Mouse (Mus musculus) C2C12 (cell line): ENCODE data around the gene Epn3. TPM values are rescaled to one million over a fixed set of nuclear protein-coding genes. Genes with fewer than 3 reads are reported as not detected.

Experiments
- H3K27me3 ChIP-seq: one replicate; pipeline ENCODE4 v1.6.1; 2011; ENCODE audit not compliant: control insufficient read depth, insufficient read depth, insufficient read length
- H3K36me3 ChIP-seq: one replicate; pipeline ENCODE4 v1.6.1; 2011; ENCODE audit not compliant: control insufficient read depth, insufficient read depth
- H3K4me3 ChIP-seq: one replicate; pipeline ENCODE4 v1.5.1; 2011; ENCODE audit warnings: mild to moderate bottlenecking, control low read depth; ENCODE audit not compliant: poor library complexity, insufficient read depth, severe bottlenecking
- H3K79me2 ChIP-seq: one replicate; pipeline ENCODE4 v1.6.1; 2011; ENCODE audit not compliant: control insufficient read depth, insufficient read depth
- H3K79me3 ChIP-seq: one replicate; pipeline ENCODE4 v1.6.1; 2011; ENCODE audit warnings: low read depth, control low read depth
- H3ac ChIP-seq: one replicate; pipeline ENCODE3; 2011; ENCODE audit warnings: low read depth; ENCODE audit not compliant: control insufficient read depth, insufficient read length
- CEBPB ChIP-seq: IDR thresholded peaks from one replicate; pipeline ENCODE4 v1.6.1; 2011; ENCODE audit warnings: low read depth, mild to moderate bottlenecking, control low read depth, moderate library complexity
- CTCF ChIP-seq: IDR thresholded peaks from one replicate; pipeline ENCODE4 v1.5.1; 2011; ENCODE audit not compliant: control insufficient read depth, insufficient read depth, insufficient read length
- FOSL1 ChIP-seq: IDR thresholded peaks from one replicate; pipeline ENCODE4 v1.8.0; 2011; ENCODE audit warnings: mild to moderate bottlenecking, low read length; ENCODE audit not compliant: poor library complexity, insufficient read depth, severe bottlenecking
- MAX ChIP-seq: IDR thresholded peaks from one replicate; pipeline ENCODE4 v1.6.1; 2011; ENCODE audit warnings: mild to moderate bottlenecking, control low read depth
- MYOD1 ChIP-seq: IDR thresholded peaks from one replicate; pipeline ENCODE4 v1.6.1; 2011; ENCODE audit warnings: low read depth; ENCODE audit not compliant: control insufficient read depth, insufficient read length
- MYOG ChIP-seq: IDR thresholded peaks from one replicate; pipeline ENCODE4 v1.6.1; 2011; ENCODE audit not compliant: control insufficient read depth, insufficient read length; ENCODE audit errors: extremely low read depth
- USF1 ChIP-seq: IDR thresholded peaks from one replicate; pipeline ENCODE4 v1.6.1; 2011; ENCODE audit warnings: low read depth, mild to moderate bottlenecking, control low read depth, moderate library complexity
- polyA plus RNA-seq: library from polyadenylated mRNA; unstranded; fragments of >200 nt; fragmentation: generic; extraction: Trizol; gene quantifications from one replicate; pipeline ENCODE4 v1.2.1, GENCODE M21; 2012; ENCODE audit warnings: missing spikeins

Gene Epn3
- polyA plus RNA-seq, 1 experiment = 0.25 TPM

DNA sequence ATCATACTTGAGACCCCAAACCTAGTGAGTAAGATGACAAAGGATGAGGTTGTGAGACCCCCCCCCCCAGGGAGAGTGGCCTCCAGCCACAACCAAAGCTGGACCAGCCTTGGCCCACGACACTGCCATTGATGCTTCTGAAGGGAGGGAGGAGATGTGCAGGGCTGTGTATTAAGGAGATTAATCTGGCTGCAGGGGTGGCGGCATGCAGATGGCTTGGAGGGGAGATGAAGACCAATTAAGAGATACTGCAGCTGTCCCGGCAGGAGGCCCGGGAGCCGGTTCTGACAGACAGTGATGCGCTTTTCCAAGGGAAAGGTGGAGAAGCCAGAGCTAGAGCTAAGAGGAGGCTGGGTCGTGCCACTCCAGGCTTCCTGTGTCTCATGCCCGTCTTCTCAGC, 50.5 kb downstream of the Epn3 start:
- no peaks in the 10 kb centered on the region for H3K36me3 ChIP-seq
- no peaks in the 10 kb centered on the region for H3K79me3 ChIP-seq
- H3K27me3 ChIP-seq = peaks cover 70% of the 10 kb centered on the region
- H3ac ChIP-seq = no peak overlapping the region
- no peak overlapping the region for H3K4me3 ChIP-seq
- H3K79me2 ChIP-seq = no peaks in the 10 kb centered on the region
- no peak for TF ChIP-seq FOSL1
- TF ChIP-seq MYOG = no peak
- no peak for TF ChIP-seq USF1
- TF ChIP-seq MYOD1 = no peak

DNA sequence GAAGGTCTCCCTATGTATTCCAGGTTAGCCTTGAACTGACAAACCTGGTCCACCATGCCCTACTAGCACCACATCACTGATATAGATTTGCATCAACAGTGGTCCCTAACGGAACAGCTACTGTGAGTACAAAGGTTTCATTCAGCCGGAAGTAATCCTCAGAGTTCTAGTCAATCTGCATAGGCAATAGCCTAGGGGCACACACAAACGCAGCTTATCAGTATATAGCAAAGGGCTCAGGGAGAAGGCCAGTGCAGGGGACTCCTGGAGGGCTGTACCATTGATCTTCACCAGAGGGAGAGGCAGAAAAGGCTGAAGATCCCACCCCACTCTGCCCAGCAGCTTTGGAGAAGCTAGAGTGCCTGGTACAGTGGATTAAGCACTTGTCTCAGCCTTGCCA, 52.8 kb downstream of the Epn3 start:
- H3K79me2 ChIP-seq = no peaks in the 10 kb centered on the region
- peaks cover 84% of the 10 kb centered on the region for H3K27me3 ChIP-seq
- no peaks in the 10 kb centered on the region for H3K36me3 ChIP-seq
- H3K4me3 ChIP-seq = no peak overlapping the region
- TF ChIP-seq MAX (no peak), CTCF (no peak), FOSL1 (no peak), USF1 (no peak), MYOD1 (no peak), CEBPB (no peak), MYOG (no peak)
- H3ac ChIP-seq = no peak overlapping the region
- H3K79me3 ChIP-seq = no peaks in the 10 kb centered on the region

DNA sequence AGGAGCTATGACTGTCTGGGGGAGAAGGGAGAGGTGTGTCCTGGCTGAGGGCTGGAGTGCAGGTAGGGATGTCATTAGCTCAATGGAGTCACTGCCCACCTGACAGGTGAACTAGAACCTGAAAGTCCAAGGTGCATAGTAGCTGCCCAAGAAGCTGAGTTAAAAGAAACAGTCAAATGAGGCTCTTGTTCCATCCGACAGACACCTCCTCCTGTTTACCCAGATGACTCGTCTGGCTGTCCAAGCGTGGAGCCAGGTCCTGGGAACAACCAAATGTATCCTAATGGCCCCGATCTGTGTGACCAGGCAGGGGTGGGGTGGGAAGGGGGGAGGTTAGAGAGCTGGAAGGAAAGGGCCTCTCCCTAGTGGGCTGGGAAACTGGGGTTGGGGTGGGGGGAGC, 54.5 kb downstream of the Epn3 start:
- TF ChIP-seq MYOD1 (no peak), MAX (no peak), CTCF (no peak), MYOG (no peak), USF1 (no peak), CEBPB (no peak), FOSL1 (no peak)
- Histone ChIP-seq H3K79me3 (no peaks in the 10 kb centered on the region), H3ac (no peak overlapping the region), H3K27me3 (peaks cover 80% of the 10 kb centered on the region), H3K79me2 (no peaks in the 10 kb centered on the region), H3K36me3 (no peaks in the 10 kb centered on the region), H3K4me3 (no peak overlapping the region)

DNA sequence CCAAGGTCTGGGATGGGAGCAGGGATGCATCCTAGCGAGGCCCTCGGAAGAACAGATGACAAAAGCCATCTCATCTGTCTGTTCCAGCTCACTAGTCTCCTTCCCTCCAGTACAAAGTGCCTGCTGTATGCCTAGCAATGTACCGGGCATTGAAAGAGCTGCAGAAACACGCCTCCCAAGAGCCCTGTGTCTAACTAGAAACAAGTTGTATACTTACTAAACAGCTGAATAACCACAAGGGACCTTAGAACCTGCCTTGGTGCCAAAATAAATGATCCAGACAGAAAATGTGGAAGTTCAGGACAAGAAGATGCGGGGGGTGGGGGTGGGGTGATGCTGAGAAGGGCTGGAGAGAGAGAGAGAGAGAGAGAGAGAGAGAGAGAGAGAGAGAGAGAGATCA, 54.9 kb downstream of the Epn3 start:
- H3K36me3 ChIP-seq = no peaks in the 10 kb centered on the region
- no peak overlapping the region for H3ac ChIP-seq
- H3K27me3 ChIP-seq = peaks cover 80% of the 10 kb centered on the region
- no peaks in the 10 kb centered on the region for H3K79me2 ChIP-seq
- TF ChIP-seq FOSL1 = no peak
- no peak for TF ChIP-seq MAX
- no peak for TF ChIP-seq USF1
- no peak for TF ChIP-seq CEBPB
- no peak for TF ChIP-seq MYOG
- TF ChIP-seq CTCF = no peak
- TF ChIP-seq MYOD1 = no peak
- no peak overlapping the region for H3K4me3 ChIP-seq
- no peaks in the 10 kb centered on the region for H3K79me3 ChIP-seq

DNA sequence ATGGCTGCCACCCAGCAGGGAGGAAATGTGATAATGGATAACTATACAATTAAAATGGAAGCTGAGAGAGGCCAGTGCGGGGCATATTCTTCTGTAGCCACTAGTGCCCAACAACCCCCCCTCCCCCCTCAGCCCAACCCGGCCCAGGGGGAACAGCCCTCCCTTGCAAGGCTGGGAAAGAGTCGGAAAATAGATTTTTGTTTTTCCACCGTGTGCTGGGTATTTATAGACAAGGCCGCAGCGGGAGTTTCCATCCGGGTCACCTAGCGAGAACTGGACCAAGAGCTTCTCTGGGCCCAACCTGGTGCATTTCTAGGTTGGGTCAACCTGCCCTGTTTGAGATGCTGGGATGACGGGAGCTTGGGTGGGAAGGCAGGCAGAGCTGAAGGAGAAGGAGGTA, 58.0 kb downstream of the Epn3 start:
- TF ChIP-seq CEBPB = no peak
- TF ChIP-seq CTCF = no peak
- TF ChIP-seq USF1 = no peak
- no peak for TF ChIP-seq MAX
- no peak for TF ChIP-seq MYOD1
- TF ChIP-seq FOSL1 = no peak
- no peak for TF ChIP-seq MYOG
- Histone ChIP-seq H3K79me2 (no peaks in the 10 kb centered on the region), H3K27me3 (peaks cover 80% of the 10 kb centered on the region), H3K79me3 (no peaks in the 10 kb centered on the region), H3K4me3 (no peak overlapping the region), H3K36me3 (no peaks in the 10 kb centered on the region), H3ac (no peak overlapping the region)

DNA sequence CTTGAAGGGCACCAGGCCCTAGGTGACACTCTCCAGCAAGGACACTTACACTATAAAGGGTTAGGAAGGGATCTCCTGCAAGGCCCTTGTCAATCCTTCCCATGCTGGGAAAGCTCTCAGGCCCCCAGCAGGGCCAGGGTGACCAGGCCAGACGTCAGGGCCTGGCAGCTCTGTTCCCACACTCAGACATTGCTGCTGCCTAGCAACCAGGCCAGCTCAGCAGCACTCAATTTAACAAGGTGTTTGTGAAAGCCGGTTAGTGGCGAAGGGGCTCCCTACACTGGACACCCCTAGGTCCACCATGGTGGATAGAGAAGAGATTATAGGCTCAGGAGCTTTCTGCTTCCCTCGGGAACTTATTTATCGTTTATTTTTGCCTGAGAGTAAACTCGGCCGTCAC, 58.7 kb downstream of the Epn3 start:
- Histone ChIP-seq H3ac (no peak overlapping the region), H3K27me3 (peaks cover 80% of the 10 kb centered on the region), H3K4me3 (no peak overlapping the region), H3K36me3 (no peaks in the 10 kb centered on the region), H3K79me2 (no peaks in the 10 kb centered on the region), H3K79me3 (no peaks in the 10 kb centered on the region)
- TF ChIP-seq FOSL1 = no peak
- no peak for TF ChIP-seq MYOD1
- TF ChIP-seq CEBPB = no peak
- no peak for TF ChIP-seq MYOG
- no peak for TF ChIP-seq USF1
- no peak for TF ChIP-seq MAX
- no peak for TF ChIP-seq CTCF
